Mouse (Mus musculus) left cerebral cortex, adult 18-20 months (tissue): ENCODE results near the gene Trabd2b. TPM values are rescaled to one million over a fixed set of nuclear protein-coding genes. Genes with fewer than 3 reads are reported as not detected.

Experiments used
- DNase-seq, 2 experiments: peaks; one replicate each; pipeline ENCODE4 v3.0.0; 2021 to 2022; ENCODE audit warnings: low spot score in 2 of 2, mixed read lengths in 1 of 2
- total RNA-seq, 2 experiments: library from RNA; stranded (reverse); gene quantifications; 2 replicates each; pipeline ENCODE4 v1.2.3; 2021

Trabd2b gene
- total RNA-seq, 2 experiments from 2014 or later, result 5.2 to 5.4 TPM

DNA sequence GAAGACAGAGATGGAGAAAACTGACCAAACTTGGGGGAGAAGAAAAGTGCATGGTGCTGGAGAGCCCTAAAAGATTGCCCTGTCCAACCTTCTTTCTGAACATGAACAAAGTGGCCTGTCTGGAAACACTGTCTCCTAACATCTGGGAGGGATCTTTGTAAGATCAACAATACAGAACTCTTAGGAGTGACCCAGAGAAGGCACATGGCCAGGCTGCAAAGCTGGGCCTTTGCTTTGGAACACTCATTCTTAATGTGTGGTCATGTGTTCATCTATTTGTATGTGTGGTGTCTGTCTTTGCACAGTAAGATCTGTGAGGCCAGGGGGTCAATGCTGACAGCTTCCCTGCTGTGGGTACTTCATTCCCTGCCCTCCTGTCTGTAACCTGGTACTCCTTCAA is 16.9 kb upstream of the Trabd2b start:
- DNase-seq, result no peak

DNA sequence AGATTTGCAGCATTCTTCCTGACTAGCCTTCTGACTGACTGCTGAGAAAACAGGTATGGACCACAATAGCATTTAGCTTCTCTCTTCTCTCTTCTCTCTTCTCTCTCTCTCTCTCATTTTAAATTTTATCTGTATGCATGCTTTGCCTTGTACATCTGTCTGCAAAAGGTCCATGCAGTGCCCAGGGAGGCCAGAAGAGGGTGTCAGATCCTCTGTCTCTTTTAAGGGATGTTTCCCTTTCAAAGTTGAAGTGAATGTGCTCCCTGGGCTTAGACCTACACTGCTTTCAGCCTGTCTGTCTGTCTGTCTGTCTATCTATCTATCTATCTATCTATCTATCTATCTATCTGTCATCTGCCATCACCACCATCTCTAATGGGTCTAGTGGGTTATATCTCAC is 8.9 kb upstream of the Trabd2b start:
- DNase-seq, result peak in 1 of 2 experiments; percentile 51

GRCm38 (mm10) chr4:114399821-114400220 is 6.7 kb upstream of the Trabd2b start:
- no peak for DNase-seq

DNA sequence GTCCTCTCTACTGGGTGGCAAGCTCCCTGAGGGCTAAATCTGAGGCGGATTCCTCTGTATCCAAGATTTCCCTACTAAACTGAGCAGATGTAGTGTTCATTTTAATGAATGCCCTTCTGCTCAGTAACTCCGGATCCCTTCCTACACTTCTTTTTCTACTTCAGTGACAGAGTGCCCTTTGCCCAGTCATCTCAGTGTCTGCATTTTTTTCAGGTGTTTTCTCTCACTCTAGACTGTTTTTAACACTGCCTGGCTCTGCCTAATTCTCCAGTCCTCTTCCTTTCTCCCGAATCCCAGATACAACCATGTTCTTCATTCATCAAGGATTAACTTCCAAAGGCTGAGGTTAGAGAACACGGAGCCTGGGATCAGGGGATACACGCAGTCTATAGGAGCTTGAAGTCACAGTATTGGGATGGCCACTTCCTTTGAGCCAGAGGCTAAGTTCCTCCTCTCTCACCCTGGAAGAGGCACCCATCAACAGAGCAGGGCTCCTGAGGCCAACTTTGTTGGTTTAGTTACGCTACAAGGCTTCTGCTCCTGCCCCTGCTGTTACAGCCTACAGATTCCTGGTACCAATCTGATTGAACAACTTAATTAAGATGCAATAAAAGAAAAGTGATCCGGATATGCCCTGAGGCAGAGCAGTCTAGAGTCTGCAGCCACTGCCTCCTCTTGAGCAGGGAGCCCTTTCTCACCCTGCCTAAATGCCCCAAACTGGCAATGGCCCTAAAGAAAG is 4.4 kb upstream of the Trabd2b start:
- DNase-seq, result no peak

- peak; percentile 90 to 91 for DNase-seq
Measured at GRCm38 (mm10) chr4:114405682-114406354, 706 bp upstream of the Trabd2b start.

- DNase-seq, result no peak
Measured at GRCm38 (mm10) chr4:114407516-114407915, 992 bp downstream of the Trabd2b start.

DNA sequence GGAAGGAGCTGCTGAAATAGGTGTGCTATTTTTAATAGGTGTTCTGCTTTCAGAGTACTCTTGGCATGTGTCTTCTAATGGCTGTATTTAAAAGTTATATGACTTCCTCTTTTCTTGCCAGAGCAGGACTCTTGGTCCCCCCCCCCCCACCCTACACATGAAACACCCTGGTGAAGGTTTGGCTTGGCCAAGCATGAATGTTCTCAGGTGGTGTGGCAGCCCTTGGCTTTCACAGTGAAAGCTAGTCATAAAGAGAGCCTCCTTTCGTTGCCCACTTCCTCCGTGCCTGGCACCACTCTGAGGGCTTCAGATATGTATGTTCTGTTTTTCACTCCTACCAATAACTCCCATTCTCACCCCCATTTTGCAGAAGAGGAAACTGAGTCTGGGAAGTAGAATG is 1.8 kb downstream of the Trabd2b start:
- DNase-seq, result no peak

DNA sequence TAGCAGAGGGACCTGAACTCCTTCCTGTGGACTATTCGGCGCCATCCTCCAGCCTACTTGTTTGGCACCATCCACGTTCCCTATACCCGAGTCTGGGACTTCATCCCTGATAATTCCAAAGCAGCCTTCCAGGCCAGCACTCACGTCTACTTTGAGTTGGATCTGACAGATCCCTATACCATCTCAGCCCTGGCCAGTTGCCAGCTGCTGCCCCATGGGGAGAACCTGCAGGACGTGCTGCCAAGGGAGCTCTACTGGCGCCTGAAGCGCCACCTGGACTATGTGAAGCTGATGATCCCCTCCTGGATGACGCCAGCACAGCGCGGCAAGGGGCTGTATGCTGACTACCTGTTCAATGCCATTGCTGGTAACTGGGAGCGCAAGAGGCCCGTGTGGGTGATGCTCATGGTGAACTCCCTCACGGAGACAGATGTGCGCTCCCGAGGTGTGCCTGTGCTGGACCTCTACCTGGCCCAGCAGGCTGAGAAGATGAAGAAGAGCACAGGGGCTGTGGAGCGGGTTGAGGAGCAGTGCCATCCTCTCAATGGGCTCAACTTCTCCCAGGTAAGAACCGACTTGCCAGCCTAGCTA is 2.5 kb downstream of the Trabd2b start:
- no peak for DNase-seq

- DNase-seq, result no peak
Measured at GRCm38 (mm10) chr4:114409511-114409910, 3.0 kb downstream of the Trabd2b start.

- DNase-seq, result no peak
Measured at GRCm38 (mm10) chr4:114410026-114410425, 3.5 kb downstream of the Trabd2b start.

DNA sequence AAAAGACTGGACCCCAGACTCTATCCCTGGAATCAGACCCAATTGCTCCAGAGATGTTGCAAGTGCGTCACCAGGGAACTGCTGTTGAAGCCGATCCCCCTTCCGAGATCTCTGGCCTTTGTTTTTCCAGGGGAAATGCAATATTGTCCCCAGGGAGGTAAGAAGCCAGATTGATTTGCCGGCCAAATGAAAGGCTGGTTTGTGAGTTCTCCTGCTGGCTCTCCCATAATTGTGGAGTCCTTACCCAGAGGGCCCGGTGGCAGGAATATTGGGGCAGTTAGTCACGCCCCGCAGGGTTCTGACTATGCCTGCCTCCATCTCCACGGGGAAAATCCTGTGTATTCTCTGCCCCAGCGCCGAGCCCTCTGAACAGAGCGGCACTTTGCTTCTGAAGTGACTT is 3.9 kb downstream of the Trabd2b start:
- DNase-seq, result no peak

GRCm38 (mm10) chr4:114410958-114411661 is 4.6 kb downstream of the Trabd2b start:
- no peak for DNase-seq

- no peak for DNase-seq
Measured at GRCm38 (mm10) chr4:114411846-114412390, 5.4 kb downstream of the Trabd2b start.

DNA sequence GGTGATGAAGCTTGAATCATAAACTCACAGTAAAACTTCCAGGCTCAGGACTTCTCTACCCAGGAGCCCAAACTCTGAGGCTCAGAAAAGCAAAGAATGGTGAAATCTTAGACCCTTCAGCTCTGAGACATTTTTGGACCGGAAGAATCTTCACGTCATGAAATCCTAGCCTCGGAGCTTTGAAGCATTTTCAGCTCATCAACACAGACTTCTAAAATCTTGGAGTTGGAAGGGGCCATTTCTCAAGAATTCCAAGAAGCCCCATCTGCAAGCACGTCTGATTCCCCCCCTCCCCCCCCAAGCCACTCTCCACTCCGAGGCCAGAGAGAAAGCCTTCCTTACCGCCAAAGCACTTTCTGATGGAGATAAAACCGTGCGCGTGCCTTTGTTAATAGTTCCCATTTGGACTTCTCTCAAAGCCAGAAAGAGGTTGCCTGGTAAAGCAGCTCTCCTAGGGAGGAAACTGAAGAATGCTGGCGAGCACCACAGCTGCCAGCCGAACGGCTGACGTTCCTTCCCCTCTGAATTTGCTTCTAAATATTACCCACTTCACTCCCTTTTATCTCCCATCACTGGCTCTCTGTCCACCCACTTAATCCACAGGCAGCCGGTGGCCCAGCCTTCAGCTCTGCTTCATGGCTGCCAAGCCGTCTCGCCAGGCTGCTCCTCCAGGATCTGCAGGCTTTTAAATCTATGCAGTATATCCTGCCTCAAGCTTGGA is 9.6 kb downstream of the Trabd2b start:
- DNase-seq, result peak; percentile 43 to 79

GRCm38 (mm10) chr4:114420154-114420553 is 13.6 kb downstream of the Trabd2b start:
- no peak for DNase-seq

GRCm38 (mm10) chr4:114423084-114423483 is 16.6 kb downstream of the Trabd2b start:
- DNase-seq, result no peak

- DNase-seq, result no peak
Measured at GRCm38 (mm10) chr4:114425808-114426207, 19.3 kb downstream of the Trabd2b start.

DNA sequence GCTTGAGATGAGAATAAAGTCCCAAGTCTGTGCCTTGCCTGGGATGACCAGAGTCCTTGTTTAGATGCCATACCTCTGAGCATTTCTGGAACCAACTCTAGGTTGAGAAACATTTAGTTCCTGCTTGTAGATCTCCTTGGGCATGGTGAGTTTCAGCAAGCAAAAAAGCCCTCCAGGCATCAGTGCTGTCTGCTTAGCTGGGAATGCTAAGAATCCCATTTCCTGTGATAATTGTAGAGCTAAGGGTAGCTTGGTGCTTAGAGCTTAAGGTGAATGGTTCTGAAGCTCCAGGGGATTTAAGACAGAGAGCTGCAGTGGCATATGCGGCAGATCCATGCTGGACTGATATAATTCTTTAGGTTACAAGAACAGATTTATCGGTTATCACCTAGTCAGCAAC is 26.2 kb downstream of the Trabd2b start:
- no peak for DNase-seq

- DNase-seq, result no peak
Measured at GRCm38 (mm10) chr4:114433440-114433839, 26.9 kb downstream of the Trabd2b start.

DNA sequence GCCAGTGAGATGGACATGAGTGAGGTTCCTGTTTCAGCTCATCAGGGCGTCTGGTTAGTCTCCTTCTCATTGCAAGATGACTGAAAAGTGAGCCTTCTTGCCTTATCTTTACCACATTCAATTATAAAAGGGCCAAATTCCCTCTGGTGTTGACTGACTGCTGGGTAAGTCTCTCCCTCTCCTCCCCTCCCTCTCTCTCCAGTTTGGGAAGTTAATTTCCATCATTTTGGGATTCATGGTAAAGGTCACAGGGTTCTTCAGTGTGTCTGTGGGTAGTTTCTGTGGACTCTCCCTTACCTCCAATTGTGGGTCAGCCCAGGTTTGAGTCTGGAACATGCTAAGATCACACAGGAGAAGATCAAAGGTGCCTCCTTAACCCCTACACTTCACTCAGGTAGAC is 28.2 kb downstream of the Trabd2b start:
- DNase-seq, result no peak

- no peak for DNase-seq
Measured at GRCm38 (mm10) chr4:114435381-114435780, 28.9 kb downstream of the Trabd2b start.
